Mouse (Mus musculus) brain, embryonic 14.5 days (tissue): ENCODE results near the gene Ehhadh. TPM values are rescaled to one million over a fixed set of nuclear protein-coding genes. Genes with fewer than 3 reads are reported as not detected.

Source experiments
- DNase-seq: peaks from one replicate; pipeline ENCODE4 v3.0.0-alpha.2; 2011; ENCODE audit warnings: low read depth
- CTCF ChIP-seq: fragments of 200-500 bp; IDR thresholded peaks from 2 replicates; pipeline ENCODE4 v1.5.1; 2012; ENCODE audit warnings: inconsistent platforms, mild to moderate bottlenecking, moderate library complexity, borderline replicate concordance; ENCODE audit not compliant: insufficient read depth, insufficient read length; ENCODE audit errors: extremely low read depth
- POLR2A ChIP-seq: fragments of 200-500 bp; IDR thresholded peaks from 2 replicates; pipeline ENCODE4 v1.6.1; 2012; ENCODE audit warnings: mild to moderate bottlenecking, inconsistent platforms, borderline replicate concordance; ENCODE audit not compliant: poor library complexity, insufficient read depth, insufficient read length, severe bottlenecking; ENCODE audit errors: extremely low read depth
- polyA plus RNA-seq: library from polyadenylated mRNA; depleted of rRNA; stranded (reverse); fragments of >200 nt; gene quantifications from 2 replicates; pipeline ENCODE4 v1.2.3, GENCODE M21; 2012

Ehhadh gene
- polyA plus RNA-seq, 1 experiment, result 1.9 TPM

GRCm38 (mm10) chr16:21769667-21770066, 17.9 kb downstream of the Ehhadh start:
- peak; percentile 23 for DNase-seq
- TF ChIP-seq POLR2A (no peak), CTCF (peak; percentile 27; the same call in 1 of the 2 replicates)

DNA sequence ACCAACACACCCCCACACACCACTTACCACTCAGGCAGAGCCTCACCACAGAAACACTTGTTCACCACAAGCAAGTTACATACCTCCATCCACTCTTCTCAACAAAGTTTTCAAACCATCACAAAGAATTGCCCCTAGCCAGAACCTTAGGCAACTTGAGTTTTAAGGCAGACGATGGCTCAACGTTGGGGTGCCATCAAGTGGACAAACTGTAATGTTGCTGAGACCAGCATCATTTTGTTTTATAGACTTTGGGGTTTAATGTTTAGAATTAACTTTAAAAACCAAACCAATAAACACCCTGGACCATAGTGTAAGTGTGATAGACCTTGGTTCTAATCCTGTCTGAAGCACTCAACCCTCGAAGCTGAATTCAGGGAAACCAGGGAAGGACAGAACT, 19.4 kb downstream of the Ehhadh start:
- no peak for TF ChIP-seq POLR2A
- TF ChIP-seq CTCF, result peak; percentile 14; the same call in 1 of the 2 replicates
- no peak for DNase-seq

GRCm38 (mm10) chr16:21758447-21758846, 29.2 kb downstream of the Ehhadh start:
- TF ChIP-seq POLR2A (no peak), CTCF (no peak)
- no peak for DNase-seq

GRCm38 (mm10) chr16:21743401-21743800, 44.2 kb downstream of the Ehhadh start:
- no peak for DNase-seq
- TF ChIP-seq POLR2A (no peak), CTCF (no peak)

- TF ChIP-seq POLR2A, result no peak
- TF ChIP-seq CTCF, result no peak
- no peak for DNase-seq
These were observed 44.7 kb downstream of the Ehhadh start for GRCm38 (mm10) chr16:21742898-21743297.

- TF ChIP-seq POLR2A (no peak), CTCF (no peak)
- DNase-seq, result no peak
These were observed 45.3 kb downstream of the Ehhadh start for GRCm38 (mm10) chr16:21742191-21742870.

GRCm38 (mm10) chr16:21741542-21741941, 46.1 kb downstream of the Ehhadh start:
- TF ChIP-seq CTCF, result no peak
- TF ChIP-seq POLR2A, result no peak
- no peak for DNase-seq

DNA sequence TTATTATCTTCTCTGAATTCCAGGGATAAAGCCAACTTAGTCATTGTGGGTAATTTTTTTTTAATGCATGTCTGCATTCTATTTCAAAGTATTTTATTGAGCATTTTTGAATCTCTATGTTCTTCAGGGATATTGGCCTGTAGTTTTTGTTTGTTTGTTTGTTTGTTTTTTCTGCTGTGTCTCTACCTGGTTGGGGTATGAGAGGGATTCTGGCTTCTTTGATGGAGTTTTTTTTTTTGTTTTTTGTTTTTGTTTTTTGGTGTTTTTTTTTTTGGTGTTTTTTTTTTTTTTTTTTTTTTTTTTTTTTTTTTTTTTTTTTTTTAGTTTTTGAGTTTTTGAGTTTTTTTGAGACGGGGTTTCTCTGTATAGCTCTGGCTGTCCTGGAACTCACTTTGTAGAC, 52.0 kb downstream of the Ehhadh start:
- TF ChIP-seq POLR2A, result no peak
- no peak for DNase-seq

DNA sequence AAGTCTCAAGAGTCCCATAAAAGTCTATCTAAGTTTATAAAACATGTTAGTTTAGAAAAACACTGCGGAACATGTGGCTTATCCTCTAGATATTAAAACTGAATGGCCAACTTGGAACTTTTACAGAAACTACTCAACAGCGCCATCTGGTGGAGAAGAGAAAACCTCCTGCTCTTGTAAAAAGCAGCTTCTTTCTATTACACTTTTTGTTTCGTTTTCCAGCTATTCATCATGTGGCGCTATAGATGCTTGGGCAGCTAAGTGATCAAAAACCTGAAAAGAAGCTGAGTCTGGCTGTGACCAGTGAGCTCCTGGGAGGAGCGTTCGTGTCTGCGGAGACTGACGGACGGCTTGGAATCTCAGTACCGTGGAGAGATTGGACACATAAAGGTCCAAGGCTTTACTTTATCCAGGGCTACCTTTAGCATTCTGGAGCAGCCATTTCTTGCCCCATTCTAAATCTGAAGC, 59.7 kb downstream of the Ehhadh start:
- TF ChIP-seq POLR2A (no peak), CTCF (peak; percentile 52; the same call in 1 of the 2 replicates)
- peak; percentile 91 for DNase-seq

- TF ChIP-seq CTCF (no peak), POLR2A (no peak)
- DNase-seq, result no peak
These were observed 60.2 kb downstream of the Ehhadh start for GRCm38 (mm10) chr16:21727421-21727820.

DNA sequence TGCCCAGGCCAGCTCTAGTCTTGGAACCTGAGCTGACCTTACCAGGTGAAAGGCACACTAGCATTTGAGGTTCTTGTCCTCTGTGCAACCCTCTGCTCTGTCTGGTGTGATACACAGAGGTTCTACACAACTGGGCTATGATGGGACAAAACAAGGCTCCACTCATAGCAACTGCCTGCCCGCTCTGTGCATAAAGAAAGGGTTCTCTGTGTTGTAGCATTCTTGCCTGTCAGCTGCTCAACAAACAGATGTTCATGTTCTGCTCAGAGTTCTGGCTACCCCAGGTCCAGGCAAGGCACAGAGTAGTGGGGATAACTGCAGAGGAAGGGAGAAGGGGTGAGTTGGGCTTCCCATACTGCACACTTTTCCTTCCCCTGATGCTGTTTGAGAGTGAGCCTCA, 63.3 kb downstream of the Ehhadh start:
- DNase-seq, result no peak
- TF ChIP-seq CTCF (no peak), POLR2A (no peak)

DNA sequence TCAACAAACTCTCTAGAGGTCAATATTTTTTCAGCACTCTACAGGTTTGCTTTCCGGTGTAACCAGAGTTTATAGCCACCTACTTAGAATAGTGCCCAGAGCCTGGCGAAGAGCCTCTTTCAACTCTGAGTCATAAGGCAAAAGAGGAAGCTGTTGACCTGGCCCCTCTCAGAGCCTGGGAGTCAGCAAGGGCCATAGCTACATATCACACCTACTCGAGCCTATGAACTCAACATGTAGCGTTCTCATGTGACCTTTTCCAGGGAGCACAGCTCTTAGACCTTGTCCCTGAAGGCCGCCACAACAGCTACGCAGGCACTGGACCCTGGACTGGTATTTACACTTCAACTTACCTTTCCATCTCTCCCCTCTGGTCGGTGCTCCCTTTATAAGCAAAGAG, 67.8 kb downstream of the Ehhadh start:
- TF ChIP-seq POLR2A, result no peak
- TF ChIP-seq CTCF, result no peak
- no peak for DNase-seq
